Mouse (Mus musculus): ENCODE measurements around the gene Crispld2. TPM values are rescaled to one million over a fixed set of nuclear protein-coding genes. Genes with fewer than 3 reads are reported as not detected.

Gene Crispld2
- polyA plus RNA-seq, 1 experiment from 2014 or later, result 4.8 TPM

DNA sequence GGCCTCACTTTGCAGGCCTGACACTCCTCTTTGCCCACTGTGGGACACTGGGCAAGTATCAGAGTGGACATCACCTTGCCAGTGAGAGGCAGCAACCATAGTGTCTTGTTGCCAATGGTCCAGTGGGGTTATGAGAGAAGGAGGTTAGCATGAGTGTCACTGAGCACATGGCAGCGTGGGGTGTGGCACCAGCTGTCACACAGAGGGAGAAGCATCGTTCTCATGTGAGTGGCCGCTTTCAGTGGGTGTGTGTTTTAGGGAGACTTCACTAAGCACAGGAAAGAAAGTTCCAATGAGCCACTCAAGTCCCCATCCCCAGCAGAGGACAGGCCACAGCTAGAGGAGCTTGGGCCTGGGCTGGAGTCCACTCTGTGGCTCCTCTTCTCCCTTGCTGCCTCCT is 62.6 kb downstream of the Crispld2 start:
- Histone ChIP-seq H3K4me3 (no peak overlapping the region), H3K4me1 (0 out of 2 replicates have a peak, but pooled peaks cover 2% of the 10 kb centered on the region), H3K9ac (no peak overlapping the region), H3K27me3 (no peaks in the 10 kb centered on the region), H3K4me2 (replicated peaks) (no peak overlapping the region), H3K9me3 (replicated peaks) (no peaks in the 10 kb centered on the region), H3K36me3 (no peaks in the 10 kb centered on the region), H3K27ac (no peak overlapping the region)
- 91% methylated on average over 3 of the region's 3 CpGs for WGBS
- no peak for ATAC-seq (ENCODE audit: low FRiP score)

DNA sequence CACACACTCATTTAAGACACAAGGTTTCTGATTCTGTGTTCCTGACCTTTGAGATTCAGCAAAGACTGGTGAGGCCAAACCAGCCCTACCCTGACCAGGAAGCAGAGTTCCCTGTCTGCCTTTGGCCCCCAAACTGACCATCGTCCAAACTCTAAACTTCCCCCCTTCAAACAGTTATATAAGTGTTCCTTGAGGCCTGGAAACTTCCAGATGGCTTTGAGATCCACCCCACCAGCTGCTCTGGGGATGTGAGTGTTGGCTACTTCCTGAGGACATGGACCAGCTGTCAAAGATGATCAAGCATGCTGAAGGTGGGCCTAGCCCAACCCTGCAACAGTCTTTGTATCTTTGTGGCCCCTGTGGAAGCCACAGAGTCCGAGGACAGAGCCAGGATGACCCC is 64.8 kb downstream of the Crispld2 start:
- Histone ChIP-seq H3K4me2 (replicated peaks) (no peak overlapping the region), H3K36me3 (no peaks in the 10 kb centered on the region), H3K4me1 (no peaks in the 10 kb centered on the region), H3K9me3 (replicated peaks) (no peaks in the 10 kb centered on the region), H3K27ac (no peak overlapping the region), H3K4me3 (no peak overlapping the region), H3K9ac (no peak overlapping the region), H3K27me3 (no peaks in the 10 kb centered on the region)
- 65% methylated on average over 2 of the region's 2 CpGs for WGBS
- no peak for ATAC-seq (ENCODE audit: low FRiP score)

DNA sequence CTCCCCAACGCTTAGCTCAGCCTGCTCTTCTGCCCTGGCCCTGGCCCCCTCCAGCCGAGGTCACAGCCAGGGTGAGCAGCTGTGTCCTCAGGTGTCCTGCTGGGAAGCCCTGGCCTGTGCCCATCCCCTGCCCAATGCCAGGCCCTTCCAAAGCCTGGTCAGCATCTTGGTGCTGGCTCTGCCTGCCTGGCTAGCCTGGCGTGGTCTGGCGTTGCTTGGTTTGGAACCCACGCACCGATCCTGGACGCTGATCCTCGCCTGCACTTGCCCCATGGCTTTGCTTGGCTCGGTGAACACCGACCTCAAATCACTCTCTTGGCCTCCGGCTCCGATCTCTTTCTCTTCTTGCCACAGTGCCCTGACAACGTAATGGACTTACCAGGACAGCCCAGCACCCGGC is 70.5 kb downstream of the Crispld2 start:
- Histone ChIP-seq H3K27me3 (no peaks in the 10 kb centered on the region), H3K4me3 (no peak overlapping the region), H3K9me3 (replicated peaks) (0 out of 2 replicates have a peak, but pooled peaks cover 4% of the 10 kb centered on the region), H3K27ac (no peak overlapping the region), H3K4me1 (no peaks in the 10 kb centered on the region), H3K36me3 (no peaks in the 10 kb centered on the region), H3K9ac (no peak overlapping the region), H3K4me2 (replicated peaks) (no peak overlapping the region)
- 89% methylated on average over 14 of the region's 14 CpGs for WGBS
- no peak for ATAC-seq (ENCODE audit: low FRiP score)

DNA sequence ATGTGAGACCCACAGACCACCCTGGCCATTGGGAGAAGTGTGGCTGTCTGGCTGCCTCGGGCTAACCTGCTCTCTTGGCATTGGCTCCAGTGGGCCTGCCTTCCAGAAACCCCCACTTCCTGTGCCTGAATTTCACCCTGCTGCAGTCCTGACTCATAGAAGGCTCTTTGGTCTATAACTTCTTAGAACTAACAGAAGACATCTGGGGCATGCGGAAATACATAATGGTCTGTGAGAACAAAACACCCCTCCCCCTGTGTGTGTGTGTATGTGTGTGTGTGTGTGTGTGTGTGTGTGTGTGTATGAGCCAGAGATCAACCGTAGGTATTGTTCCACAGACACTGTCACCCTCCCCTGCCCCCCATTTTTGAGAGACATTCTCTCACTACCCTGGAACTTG is 71.1 kb downstream of the Crispld2 start:
- Histone ChIP-seq H3K9ac (no peak overlapping the region), H3K4me2 (replicated peaks) (no peak overlapping the region), H3K27ac (no peak overlapping the region), H3K36me3 (no peaks in the 10 kb centered on the region), H3K9me3 (replicated peaks) (0 out of 2 replicates have a peak, but pooled peaks cover 4% of the 10 kb centered on the region), H3K4me1 (no peaks in the 10 kb centered on the region), H3K4me3 (no peak overlapping the region), H3K27me3 (no peaks in the 10 kb centered on the region)
- 85% methylated on average over 3 of the region's 3 CpGs for WGBS
- ATAC-seq (ENCODE audit: low FRiP score), result no peak

DNA sequence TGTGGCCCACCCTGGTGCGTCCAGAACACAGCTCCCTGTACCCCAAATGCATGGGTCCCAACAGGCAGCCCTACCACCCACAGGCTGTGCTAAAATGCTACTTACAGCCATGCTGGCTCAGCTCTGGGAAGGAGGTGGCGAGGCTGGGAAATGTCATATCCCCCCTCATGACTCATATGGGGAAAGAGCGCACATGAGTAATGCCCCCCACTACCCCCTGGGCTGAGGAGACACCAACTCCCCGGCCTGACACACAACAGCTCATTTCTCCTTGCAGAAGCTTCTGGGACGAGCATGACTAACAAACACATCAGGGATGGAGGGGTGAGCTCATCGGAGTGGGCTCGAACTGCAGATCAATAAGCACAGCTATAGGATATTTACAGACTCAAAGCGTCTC is 73.4 kb downstream of the Crispld2 start:
- H3K9ac ChIP-seq, result no peak overlapping the region

DNA sequence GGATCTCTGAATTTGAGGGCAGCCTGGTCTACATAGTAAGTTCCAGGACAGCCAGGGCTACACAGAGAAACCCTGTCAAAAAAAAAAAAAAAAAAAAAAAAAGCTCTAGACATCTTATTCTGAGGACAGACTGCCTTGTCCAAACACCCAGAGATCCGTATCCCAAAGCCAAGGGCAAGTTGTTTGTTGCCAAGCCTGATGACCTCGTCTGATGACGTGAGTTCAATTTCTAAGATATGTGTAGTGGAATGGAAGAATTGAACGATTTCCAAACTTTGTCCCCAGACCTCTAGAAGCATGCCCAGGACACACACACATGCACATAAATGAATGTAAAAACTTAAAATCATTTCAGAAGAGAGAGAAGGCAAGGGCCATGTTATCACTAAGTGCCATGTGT is 74.0 kb downstream of the Crispld2 start:
- Histone ChIP-seq H3K9ac (no peak overlapping the region), H3K4me2 (replicated peaks) (no peak overlapping the region), H3K4me1 (no peaks in the 10 kb centered on the region), H3K36me3 (no peaks in the 10 kb centered on the region), H3K27ac (no peak overlapping the region), H3K27me3 (no peaks in the 10 kb centered on the region), H3K9me3 (replicated peaks) (0 out of 2 replicates have a peak, but pooled peaks cover 4% of the 10 kb centered on the region), H3K4me3 (no peak overlapping the region)
- no peak for ATAC-seq (ENCODE audit: low FRiP score)
- WGBS, result 84% methylated on average over 4 of the region's 4 CpGs

More for the DNA sequence above, 73.4 kb downstream of the Crispld2 start:
- H3K27ac ChIP-seq, result no peak overlapping the region
- H3K4me3 ChIP-seq, result no peak overlapping the region
- H3K9me3 ChIP-seq (replicated peaks), result 0 out of 2 replicates have a peak, but pooled peaks cover 4% of the 10 kb centered on the region
- WGBS, result 91% methylated on average over 8 of the region's 8 CpGs
- no peaks in the 10 kb centered on the region for H3K4me1 ChIP-seq
- H3K4me2 ChIP-seq (replicated peaks), result no peak overlapping the region
- no peaks in the 10 kb centered on the region for H3K36me3 ChIP-seq
- H3K27me3 ChIP-seq, result no peaks in the 10 kb centered on the region
- no peak for ATAC-seq (ENCODE audit: low FRiP score)

DNA sequence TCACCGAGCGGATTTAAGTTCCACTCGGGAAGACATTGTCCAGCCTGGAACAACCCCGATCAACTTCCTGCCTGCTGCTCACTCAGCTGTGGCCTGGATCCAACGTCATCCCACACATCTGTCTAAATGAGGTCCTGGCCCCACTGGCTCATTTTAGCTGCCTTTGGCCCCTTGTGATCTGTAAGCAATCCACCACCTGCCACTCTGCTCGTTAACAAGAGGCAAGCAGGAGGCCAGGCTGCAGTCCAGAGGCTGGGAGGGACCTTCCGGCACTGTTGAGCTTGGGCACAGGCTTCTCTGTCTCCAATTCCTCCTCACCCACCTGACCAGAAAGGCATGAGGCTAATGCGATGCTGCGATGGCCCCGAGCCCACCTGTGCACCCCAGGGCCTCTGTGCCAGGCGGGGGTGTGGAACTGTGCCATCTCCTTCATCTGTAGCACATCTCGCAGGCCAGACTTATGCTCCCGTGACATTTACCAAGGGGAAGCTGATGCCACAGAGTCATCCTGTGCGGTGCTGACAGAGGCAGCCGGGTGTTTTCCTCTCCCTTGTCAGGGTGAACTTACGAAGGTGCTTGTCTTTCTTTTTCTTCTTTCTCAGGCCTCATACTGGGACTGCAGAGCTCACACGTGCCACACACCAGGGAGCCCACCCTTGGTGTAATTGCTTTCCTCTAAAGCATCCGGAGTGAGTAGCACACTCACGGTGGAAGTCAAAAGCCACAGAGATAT is 75.9 kb downstream of the Crispld2 start:
- Histone ChIP-seq H3K9me3 (replicated peaks) (0 out of 2 replicates have a peak, but pooled peaks cover 4% of the 10 kb centered on the region), H3K4me3 (no peak overlapping the region), H3K27ac (no peak overlapping the region; the same call in 1 of the 2 replicates), H3K36me3 (no peaks in the 10 kb centered on the region), H3K27me3 (no peaks in the 10 kb centered on the region), H3K9ac (no peak overlapping the region), H3K4me2 (replicated peaks) (no peak overlapping the region), H3K4me1 (no peaks in the 10 kb centered on the region)
- WGBS, result 61% methylated on average over 19 of the region's 19 CpGs
- no peak for ATAC-seq (ENCODE audit: low FRiP score)

DNA sequence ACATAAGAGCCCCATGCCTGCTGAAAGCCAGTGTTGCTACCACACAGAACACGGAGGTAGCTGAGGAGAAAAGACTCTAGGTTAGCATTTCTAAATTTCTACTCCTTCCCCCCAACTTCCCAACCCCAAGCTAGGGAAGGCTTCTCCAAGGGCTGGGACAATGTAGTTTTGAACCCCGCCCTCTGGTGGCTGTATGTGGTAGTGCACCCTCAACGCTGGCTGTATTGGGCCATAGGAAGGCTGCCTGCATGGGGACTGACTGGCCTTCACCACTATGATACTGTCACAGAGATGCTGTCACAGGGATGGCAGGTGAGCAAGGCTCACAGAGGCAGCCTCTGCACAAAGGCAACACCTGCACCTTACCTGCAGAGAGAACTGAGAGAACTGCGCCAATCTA is 79.4 kb downstream of the Crispld2 start:
- Histone ChIP-seq H3K9me3 (replicated peaks) (0 out of 2 replicates have a peak, but pooled peaks cover 4% of the 10 kb centered on the region), H3K4me3 (no peak overlapping the region), H3K27me3 (no peaks in the 10 kb centered on the region), H3K27ac (no peak overlapping the region), H3K4me1 (peaks cover 5% of the 10 kb centered on the region; the same call in 1 of the 2 replicates), H3K4me2 (replicated peaks) (no peak overlapping the region), H3K9ac (no peak overlapping the region), H3K36me3 (no peaks in the 10 kb centered on the region)
- ATAC-seq (ENCODE audit: low FRiP score), result peak; percentile 60; the same call in 1 of the 2 replicates
- 28% methylated on average over 4 of the region's 4 CpGs for WGBS

DNA sequence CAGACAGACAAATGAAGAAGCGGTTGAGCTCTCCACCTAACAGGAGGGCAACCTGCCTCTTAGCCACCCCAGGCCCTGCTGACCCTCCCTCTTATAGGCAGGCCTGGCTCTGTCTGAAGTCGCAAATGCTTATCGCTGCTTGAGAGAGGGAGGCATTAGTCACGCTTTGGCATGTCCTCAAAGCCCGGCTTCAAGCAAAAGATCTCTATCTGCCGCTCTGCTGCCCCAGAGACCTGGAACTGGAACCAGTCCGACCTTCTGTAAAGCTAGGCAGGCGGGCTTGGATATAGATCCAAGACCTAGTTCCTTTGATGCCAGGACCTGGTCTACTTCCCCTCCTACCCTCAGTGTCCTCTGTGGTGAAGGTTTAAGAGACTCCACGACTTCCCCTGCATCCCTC is 80.0 kb downstream of the Crispld2 start:
- Histone ChIP-seq H3K27ac (no peak overlapping the region), H3K36me3 (no peaks in the 10 kb centered on the region), H3K4me3 (no peak overlapping the region), H3K27me3 (no peaks in the 10 kb centered on the region), H3K4me1 (peaks cover 5% of the 10 kb centered on the region; the same call in 1 of the 2 replicates), H3K4me2 (replicated peaks) (no peak overlapping the region), H3K9me3 (replicated peaks) (0 out of 2 replicates have a peak, but pooled peaks cover 2% of the 10 kb centered on the region), H3K9ac (no peak overlapping the region)
- 52% methylated on average over 9 of the region's 9 CpGs for WGBS
- no peak for ATAC-seq (ENCODE audit: low FRiP score)

DNA sequence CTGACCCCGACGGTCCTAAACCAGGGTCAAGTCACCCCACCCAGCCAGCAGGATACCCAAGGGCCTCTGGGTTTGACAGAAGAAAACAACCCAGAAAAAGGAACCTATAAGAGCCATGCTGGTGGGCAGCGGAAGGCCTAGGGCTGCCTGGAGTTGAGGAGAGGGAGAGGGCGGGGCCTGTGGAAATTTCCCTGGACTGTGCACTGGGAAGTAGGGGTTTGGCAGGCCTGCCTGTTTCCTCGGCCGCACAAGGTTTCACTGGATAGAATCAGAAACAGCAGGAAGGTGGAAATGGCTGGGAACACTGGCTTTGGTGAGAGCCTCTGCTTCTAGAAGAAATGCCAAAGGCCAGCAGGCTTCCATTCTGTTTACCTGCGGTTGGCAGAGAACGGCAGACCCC is 80.6 kb downstream of the Crispld2 start:
- Histone ChIP-seq H3K4me2 (replicated peaks) (no peak overlapping the region), H3K27ac (no peak overlapping the region), H3K36me3 (no peaks in the 10 kb centered on the region), H3K4me3 (no peak overlapping the region), H3K4me1 (peaks cover 5% of the 10 kb centered on the region; the same call in 1 of the 2 replicates), H3K27me3 (no peaks in the 10 kb centered on the region), H3K9me3 (replicated peaks) (no peaks in the 10 kb centered on the region), H3K9ac (no peak overlapping the region)
- 80% methylated on average over 8 of the region's 8 CpGs for WGBS
- no peak for ATAC-seq (ENCODE audit: low FRiP score)

DNA sequence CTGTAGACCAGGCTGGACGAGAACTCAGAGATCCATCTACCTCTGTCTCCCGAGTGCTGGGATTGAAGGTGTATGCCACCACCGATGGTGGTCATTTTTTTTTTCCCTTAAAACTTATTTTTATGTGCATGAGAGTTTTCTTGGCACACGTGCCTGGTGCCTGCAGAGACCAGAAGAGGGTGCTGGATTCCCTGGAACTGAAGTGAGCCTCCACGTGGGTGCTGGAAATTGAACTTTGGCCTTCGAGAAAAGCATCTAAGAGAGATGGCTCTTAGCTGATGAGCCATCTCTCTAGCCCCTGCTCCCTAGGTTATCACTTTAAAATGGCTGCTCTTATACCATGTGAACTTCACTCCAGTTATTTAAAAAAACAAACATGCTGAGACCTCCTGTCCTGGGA is 82.3 kb downstream of the Crispld2 start:
- no peak overlapping the region for H3K9ac ChIP-seq
- WGBS, result 70% methylated on average over 6 of the region's 6 CpGs
- no peak overlapping the region for H3K4me3 ChIP-seq
- no peak overlapping the region for H3K4me2 ChIP-seq (replicated peaks)
- H3K9me3 ChIP-seq (replicated peaks), result no peaks in the 10 kb centered on the region
- ATAC-seq (ENCODE audit: low FRiP score), result no peak
- no peaks in the 10 kb centered on the region for H3K36me3 ChIP-seq
- no peaks in the 10 kb centered on the region for H3K27me3 ChIP-seq
- peaks cover 5% of the 10 kb centered on the region; the same call in 1 of the 2 replicates for H3K4me1 ChIP-seq
- no peak overlapping the region for H3K27ac ChIP-seq

DNA sequence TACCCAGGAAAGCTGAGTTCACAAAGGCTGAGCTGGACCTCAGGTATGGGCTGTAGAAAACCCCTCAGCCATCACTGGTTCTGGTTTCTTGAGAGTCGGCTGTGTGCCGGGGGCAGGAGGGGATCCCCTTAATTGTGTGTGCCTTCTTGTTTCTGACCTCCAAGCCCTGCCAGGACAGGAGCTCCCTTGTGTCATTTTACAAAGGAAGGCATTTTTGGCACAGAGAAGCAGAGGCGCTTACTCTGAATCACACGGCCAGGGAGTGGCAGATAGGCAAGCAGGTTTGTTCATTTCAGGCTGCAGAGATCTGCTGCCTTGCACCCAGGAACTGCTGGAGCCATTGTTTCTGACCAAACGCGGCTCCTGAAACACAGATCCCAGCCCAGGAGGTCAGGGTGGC is 83.1 kb downstream of the Crispld2 start:
- no peak for ATAC-seq (ENCODE audit: low FRiP score)
- Histone ChIP-seq H3K4me2 (replicated peaks) (0 out of 2 replicates have a peak overlapping the region, but pooled peaks have one; percentile 4), H3K9me3 (replicated peaks) (no peaks in the 10 kb centered on the region), H3K36me3 (peaks cover 5% of the 10 kb centered on the region), H3K4me1 (peaks cover 5% of the 10 kb centered on the region; the same call in 1 of the 2 replicates), H3K4me3 (no peak overlapping the region), H3K9ac (no peak overlapping the region), H3K27me3 (no peaks in the 10 kb centered on the region), H3K27ac (no peak overlapping the region)
- WGBS, result 49% methylated on average over 6 of the region's 6 CpGs

DNA sequence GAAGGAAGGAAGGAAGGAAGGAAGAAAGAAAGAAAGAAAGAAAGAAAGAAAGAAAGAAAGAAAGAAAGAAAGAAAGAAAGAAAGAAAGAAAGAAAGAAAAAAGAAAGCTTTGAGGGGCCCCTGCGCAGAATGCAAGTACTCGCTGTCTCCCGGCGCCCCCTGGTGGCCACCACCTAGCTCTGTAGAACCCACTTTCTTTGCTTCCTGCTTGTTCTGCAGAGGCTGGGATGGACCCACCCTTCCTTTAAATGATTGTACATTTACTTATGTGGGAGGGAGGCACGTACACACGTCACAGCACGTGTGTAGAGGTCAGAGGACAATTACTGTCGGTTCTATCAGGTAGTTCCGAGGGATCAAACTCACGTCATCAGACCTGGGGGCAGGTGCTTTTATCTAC is 85.8 kb downstream of the Crispld2 start:
- no peaks in the 10 kb centered on the region for H3K9me3 ChIP-seq (replicated peaks)
- peaks cover 5% of the 10 kb centered on the region; the same call in 1 of the 2 replicates for H3K4me1 ChIP-seq
- 19% methylated on average over 10 of the region's 10 CpGs for WGBS
- no peaks in the 10 kb centered on the region for H3K27me3 ChIP-seq
- no peak overlapping the region for H3K4me3 ChIP-seq
- no peak for ATAC-seq (ENCODE audit: low FRiP score)
- no peak overlapping the region for H3K27ac ChIP-seq
- peaks cover 32% of the 10 kb centered on the region for H3K36me3 ChIP-seq
- no peak overlapping the region for H3K9ac ChIP-seq
- no peak overlapping the region for H3K4me2 ChIP-seq (replicated peaks)

All from hindbrain, embryonic 12.5 days (tissue).